Comparison of ENCODE assay signal across 17 mouse cellular contexts in the genomic region with DNA sequence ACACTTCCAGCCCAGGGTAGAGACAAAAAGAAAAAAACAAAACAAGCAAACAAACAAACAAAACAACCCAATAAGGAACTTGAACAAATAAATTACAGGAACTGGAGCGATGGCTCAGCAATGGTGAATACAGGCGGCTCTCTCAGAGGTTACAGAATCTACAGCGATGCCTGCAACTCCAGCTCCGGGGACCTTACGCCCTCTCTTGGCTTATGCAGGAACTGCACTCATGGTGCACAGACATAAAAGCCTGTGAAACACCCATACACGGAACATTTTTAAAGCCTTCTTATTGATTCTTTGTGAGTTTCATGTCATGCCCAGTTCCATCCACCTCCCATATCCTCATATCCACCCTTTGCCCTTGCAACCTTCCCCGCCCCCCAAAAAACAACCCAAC.
DNase-seq lines count a peak whose midpoint lies in the region; ATAC-seq and TF ChIP-seq lines count a peak whose summit lies in the region.
"Had no signal": no experiment of that assay in that cellular context is flagged by ENCODE, and none has a peak within 500 bp of the region (broad histone marks: within the 10 kb centered on the region; RNA-seq: fewer than 3 reads in every experiment).

No protein-coding gene starts in this region.

- H3K27ac ChIP-seq in kidney, postnatal 0 days = no peak overlapping the region
- no peak overlapping the region for H3K27ac ChIP-seq in neural tube, embryonic 11.5 days (ENCODE audit: low read depth, low read length)
- H3K27ac ChIP-seq in neural tube, embryonic 15.5 days (replicated peaks) = no peak overlapping the region
- no peak overlapping the region for H3K27ac ChIP-seq in ES-E14 (ENCODE audit: insufficient read depth, low read depth, low read length, poor library complexity, severe bottlenecking)
- H3K27ac ChIP-seq: forebrain, embryonic 13.5 days; intestine, embryonic 15.5 days; neural tube, embryonic 13.5 days had no signal

- no peaks in the 10 kb centered on the region for H3K27me3 ChIP-seq in kidney, postnatal 0 days (ENCODE audit: insufficient read depth, low read length)
- H3K27me3 ChIP-seq in neural tube, embryonic 11.5 days (ENCODE audit: control insufficient read depth, insufficient read depth, low read length) = no peaks in the 10 kb centered on the region
- H3K27me3 ChIP-seq in neural tube, embryonic 15.5 days (replicated peaks) = no peaks in the 10 kb centered on the region
- H3K27me3 ChIP-seq: forebrain, embryonic 13.5 days; intestine, embryonic 15.5 days; neural tube, embryonic 13.5 days had no signal

- intact Hi-C loops in heart, postnatal 36 days (cut with DNase I) = no loop called here

- no peaks in the 10 kb centered on the region for H3K36me3 ChIP-seq in kidney, postnatal 0 days (ENCODE audit: insufficient read depth, low read length)
- no peaks in the 10 kb centered on the region for H3K36me3 ChIP-seq in neural tube, embryonic 11.5 days (ENCODE audit: control insufficient read depth, insufficient read depth, low read length)
- no peaks in the 10 kb centered on the region for H3K36me3 ChIP-seq in neural tube, embryonic 15.5 days
- no peaks in the 10 kb centered on the region for H3K36me3 ChIP-seq in ES-E14 (ENCODE audit: control insufficient read depth, insufficient read depth, low read length, poor library complexity, severe bottlenecking)
- H3K36me3 ChIP-seq: intestine, embryonic 15.5 days; neural tube, embryonic 13.5 days had no signal

- WGBS in kidney, postnatal 0 days = 81% methylated on average over 7 of the region's 7 CpGs
- 75% methylated on average over 7 of the region's 7 CpGs for WGBS in neural tube, embryonic 11.5 days
- WGBS in neural tube, embryonic 15.5 days = 86% methylated on average over 7 of the region's 7 CpGs

- DNase-seq in kidney, postnatal 0 days (ENCODE audit: low spot score) = no peak
- DNase-seq in kidney, postnatal 25 days = no peak
- peak; percentile 30 for DNase-seq in neural tube, embryonic 11.5 days (ENCODE audit: low spot score)
- DNase-seq in ES-E14 (ENCODE audit: low read depth, low spot score) = peak; percentile 53
- peak; percentile 5 for DNase-seq in induced T-regulatory cell, adult 2 months (ENCODE audit: low read depth)
- no peak for DNase-seq in cerebellum, adult 11-12 months
- no peak for DNase-seq in heart, postnatal 36 days
- DNase-seq: cerebellum, adult 18-20 months; gastrocnemius, postnatal 14 days; heart, postnatal 10 days; layer of hippocampus, adult 9-11 months; thymus, postnatal 14 days had no signal

- TF ChIP-seq CTCF in kidney, postnatal 0 days (IDR thresholded peaks at IDR 0.05; ENCODE audit: low read depth) = peak; percentile 30; the same call in 1 of the 2 replicates

- no peak overlapping the region for H3K4me2 ChIP-seq in kidney, postnatal 0 days (ENCODE audit: low read length)
- H3K4me2 ChIP-seq in neural tube, embryonic 11.5 days (ENCODE audit: low read depth) = no peak overlapping the region
- H3K4me2 ChIP-seq in neural tube, embryonic 15.5 days = no peak overlapping the region
- H3K4me2 ChIP-seq: forebrain, embryonic 13.5 days; intestine, embryonic 15.5 days; neural tube, embryonic 13.5 days had no signal

- no peak overlapping the region for H3K9ac ChIP-seq in kidney, postnatal 0 days (ENCODE audit: low read depth, low read length)
- H3K9ac ChIP-seq in neural tube, embryonic 11.5 days (ENCODE audit: low read length) = no peak overlapping the region
- no peak overlapping the region for H3K9ac ChIP-seq in neural tube, embryonic 15.5 days (replicated peaks)
- no peak overlapping the region for H3K9ac ChIP-seq in ES-E14 (ENCODE audit: insufficient read depth, low read depth, low read length, poor library complexity, severe bottlenecking)
- H3K9ac ChIP-seq: forebrain, embryonic 13.5 days; intestine, embryonic 15.5 days; neural tube, embryonic 13.5 days had no signal

- no peaks in the 10 kb centered on the region for H3K9me3 ChIP-seq in kidney, postnatal 0 days (replicated peaks; ENCODE audit: low read length)
- H3K9me3 ChIP-seq in neural tube, embryonic 11.5 days (ENCODE audit: control insufficient read depth, low read length) = no peaks in the 10 kb centered on the region
- no peaks in the 10 kb centered on the region for H3K9me3 ChIP-seq in neural tube, embryonic 15.5 days (replicated peaks)
- no peaks in the 10 kb centered on the region for H3K9me3 ChIP-seq in ES-E14 (ENCODE audit: control insufficient read depth, insufficient read depth, low read depth, low read length)
- H3K9me3 ChIP-seq: forebrain, embryonic 13.5 days; intestine, embryonic 15.5 days; neural tube, embryonic 13.5 days had no signal

- in situ Hi-C loops in ES-E14 (cut with MboI; ENCODE audit: low sequenced_read_pairs in 2 of 2, unreplicated experiment in 2 of 2) = no loop called here

- no peak for ATAC-seq in kidney, postnatal 0 days (replicated peaks; ENCODE audit: low FRiP score, low read depth)
- ATAC-seq in neural tube, embryonic 11.5 days (ENCODE audit: insufficient read depth, low FRiP score, low TSS enrichment) = no peak
- no peak for ATAC-seq in neural tube, embryonic 15.5 days (ENCODE audit: low FRiP score)
- ATAC-seq: CD4-positive, CD25-positive, alpha-beta regulatory T cell, adult 4 months; forebrain, embryonic 13.5 days; intestine, embryonic 15.5 days had no signal

- no peak overlapping the region for H3K4me3 ChIP-seq in kidney, postnatal 0 days (replicated peaks; ENCODE audit: low read depth, low read length)
- H3K4me3 ChIP-seq in neural tube, embryonic 11.5 days (ENCODE audit: low read depth, low read length) = no peak overlapping the region
- no peak overlapping the region for H3K4me3 ChIP-seq in neural tube, embryonic 15.5 days (replicated peaks)
- H3K4me3 ChIP-seq in ES-E14 (ENCODE audit: insufficient read depth in 1 of 2, low read depth in 1 of 2, low read length in 2 of 2, poor library complexity in 1 of 2, severe bottlenecking in 1 of 2) = no peak overlapping the region
- H3K4me3 ChIP-seq: forebrain, embryonic 13.5 days; intestine, embryonic 15.5 days; neural tube, embryonic 13.5 days had no signal

- no peaks in the 10 kb centered on the region for H3K4me1 ChIP-seq in kidney, postnatal 0 days (replicated peaks; ENCODE audit: insufficient read depth, low read length)
- no peaks in the 10 kb centered on the region for H3K4me1 ChIP-seq in neural tube, embryonic 11.5 days (ENCODE audit: control insufficient read depth, insufficient read depth, low read length)
- H3K4me1 ChIP-seq in neural tube, embryonic 15.5 days = no peaks in the 10 kb centered on the region
- no peaks in the 10 kb centered on the region for H3K4me1 ChIP-seq in ES-E14 (ENCODE audit: control insufficient read depth in 2 of 2, insufficient read depth in 2 of 2, low read length in 2 of 2, poor library complexity in 1 of 2)
- H3K4me1 ChIP-seq: intestine, embryonic 15.5 days; neural tube, embryonic 13.5 days had no signal

TF ChIP-seq in ES-E14, 5 proteins besides CTCF, POLR2A, EP300 and RAD21:
- TF ChIP-seq ZC3H11A (IDR thresholded peaks at IDR 0.05; ENCODE audit: borderline replicate concordance, low read depth, low read length) (peak; percentile 69), ZNF384 (IDR thresholded peaks at IDR 0.05; ENCODE audit: low read depth, low read length) (no peak)

Comparison
In these comparisons a context has a peak if more than half of its experiments do, and no peak if none do; other contexts are left out.
1. DNase-seq: peak in neural tube, embryonic 11.5 days (single experiment), ES-E14 (single experiment) and induced T-regulatory cell, adult 2 months (single experiment); none in kidney, postnatal 0 days (single experiment), kidney, postnatal 25 days (0 of 2), cerebellum, adult 11-12 months (single experiment) and heart, postnatal 36 days (0 of 2).